Mouse (Mus musculus) embryonic facial prominence, embryonic 15.5 days (tissue): ENCODE data around the gene Med17. TPM values are rescaled to one million over a fixed set of nuclear protein-coding genes. Genes with fewer than 3 reads are reported as not detected.
A peak's percentile ranks its signal among the peaks of the same experiment; 100 is the strongest.
"Not testable (repeated sequence)": the region's sequence is repeated elsewhere in the genome, so short reads cannot be mapped to it uniquely, and the experiment has no call there.

Source experiments
- ATAC-seq: fragments of 200-750 bp; cut with Nextera tagmentation; 2 replicates; pipeline ENCODE4 v1.8.0; 2017; ENCODE audit warnings: low read depth, moderate TSS enrichment; ENCODE audit not compliant: insufficient number of reproducible peaks, low FRiP score, low TSS enrichment
- H3K27ac ChIP-seq: fragments of 300-500 bp; sonication (generic); replicated peaks from 2 replicates; pipeline ENCODE4 v1.5.1; 2015; ENCODE audit warnings: mild to moderate bottlenecking, inconsistent platforms
- H3K27me3 ChIP-seq: fragments of 300-500 bp; sonication (generic); 2 replicates; pipeline ENCODE4 v1.6.1; 2015; ENCODE audit warnings: inconsistent platforms
- H3K36me3 ChIP-seq: fragments of 300-500 bp; sonication (generic); 2 replicates; pipeline ENCODE4 v1.6.1; 2015; ENCODE audit warnings: mild to moderate bottlenecking, inconsistent platforms
- H3K4me1 ChIP-seq: fragments of 300-500 bp; sonication (generic); 2 replicates; pipeline ENCODE4 v1.6.1; 2015; ENCODE audit warnings: inconsistent platforms
- H3K4me2 ChIP-seq: fragments of 300-500 bp; sonication (generic); replicated peaks from 2 replicates; pipeline ENCODE4 v1.6.1; 2015; ENCODE audit warnings: mild to moderate bottlenecking, inconsistent platforms
- H3K4me3 ChIP-seq: fragments of 300-500 bp; sonication (generic); replicated peaks from 2 replicates; pipeline ENCODE4 v1.5.1; 2015; ENCODE audit warnings: mild to moderate bottlenecking, inconsistent platforms
- H3K9ac ChIP-seq: fragments of 300-500 bp; sonication (generic); 2 replicates; pipeline ENCODE4 v1.6.1; 2015; ENCODE audit warnings: inconsistent platforms
- H3K9me3 ChIP-seq: fragments of 300-500 bp; sonication (generic); replicated peaks from 2 replicates; pipeline ENCODE4 v1.6.1; 2016; ENCODE audit warnings: inconsistent platforms
- WGBS: fragments of 180-500 bp; shearing (Covaris S2); methylation state at CpG from one replicate; pipeline ENCODE4 v1.1.7; 2015; 5-methylcytosine and 5-hydroxymethylcytosine counted together
- polyA plus RNA-seq: library from polyadenylated mRNA; unstranded; fragments of >200 nt; fragmentation: Nextera tagmentation; extraction: Ambion mirVana; gene quantifications from 2 replicates; pipeline ENCODE4 v1.2.1, GENCODE M21; 2015

The Med17 gene
- 30.7 and 34.6 TPM in 2 replicates for polyA plus RNA-seq

DNA sequence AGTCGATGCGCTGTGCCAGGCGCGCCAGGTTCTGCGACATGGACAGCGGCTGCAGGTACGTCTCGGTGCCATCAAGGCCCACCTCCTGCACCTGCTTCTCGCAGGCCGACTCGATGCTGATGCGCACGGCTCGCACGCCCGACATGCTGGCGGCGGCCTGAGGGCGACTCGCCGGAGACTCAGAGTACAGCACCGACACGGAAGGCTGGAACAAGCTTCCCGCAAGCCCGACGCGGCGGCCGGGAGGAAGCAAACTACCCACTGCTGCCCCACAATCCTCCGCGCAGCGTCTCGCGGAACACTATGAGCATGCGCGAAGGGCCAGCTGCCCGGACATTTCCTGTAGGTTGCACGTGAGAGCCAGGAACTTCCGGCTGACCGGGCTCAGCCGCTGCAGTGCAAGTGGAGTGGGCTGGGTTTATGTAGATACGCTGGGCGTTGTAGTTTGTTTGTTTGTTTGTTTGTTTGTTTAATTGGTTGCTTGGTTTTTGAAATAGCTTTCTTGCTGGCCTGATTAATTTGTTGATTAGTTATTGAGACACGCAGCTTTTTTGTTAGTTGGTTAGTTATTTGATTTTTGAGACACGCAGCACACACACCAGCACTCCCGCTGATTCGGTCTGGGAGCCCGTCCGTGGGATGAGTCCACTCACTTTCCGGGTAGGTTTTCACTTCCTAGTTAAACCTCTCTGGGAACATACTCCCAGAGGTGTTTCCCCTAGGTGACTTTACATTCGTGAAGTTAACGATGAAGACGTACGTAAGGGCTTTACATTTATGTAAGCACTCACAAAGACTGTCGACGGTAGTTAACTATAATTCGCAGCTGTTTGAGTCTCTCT, at the start of gene Med17:
Gene Med17, minus strand, starts transcription at position 283 of the 842 bp plus-strand sequence.
- H3K9me3 ChIP-seq: no peaks in the 10 kb centered on the region
- H3K9ac ChIP-seq: peak within 1 kb of the TSS; percentile 95
- no peaks in the 10 kb centered on the region for H3K27me3 ChIP-seq
- H3K27ac ChIP-seq: peak within 1 kb of the TSS; percentile 89
- peak within 1 kb of the TSS; percentile 68 for H3K4me3 ChIP-seq
- peak; percentile 95 for ATAC-seq
- H3K36me3 ChIP-seq: peaks cover 23% of the 10 kb centered on the region
- H3K4me1 ChIP-seq: peaks cover 24% of the 10 kb centered on the region
- 1% methylated on average over 57 of the region's 57 CpGs for WGBS
- H3K4me2 ChIP-seq: peak within 1 kb of the TSS; percentile 63

GRCm38 (mm10) chr9:15318170-15318742, 38.5 kb upstream of the Med17 start:
- no peaks in the 10 kb centered on the region for H3K4me1 ChIP-seq
- no peak overlapping the region for H3K4me2 ChIP-seq
- no peak overlapping the region for H3K4me3 ChIP-seq
- peak; percentile 63; the same call in 1 of the 2 replicates for ATAC-seq
- no peaks in the 10 kb centered on the region for H3K27me3 ChIP-seq
- H3K36me3 ChIP-seq: peaks cover 63% of the 10 kb centered on the region
- no peak overlapping the region for H3K9ac ChIP-seq
- WGBS: 73% methylated on average over 2 of the region's 2 CpGs
- no peak overlapping the region for H3K27ac ChIP-seq
- H3K9me3 ChIP-seq: no peaks in the 10 kb centered on the region

DNA sequence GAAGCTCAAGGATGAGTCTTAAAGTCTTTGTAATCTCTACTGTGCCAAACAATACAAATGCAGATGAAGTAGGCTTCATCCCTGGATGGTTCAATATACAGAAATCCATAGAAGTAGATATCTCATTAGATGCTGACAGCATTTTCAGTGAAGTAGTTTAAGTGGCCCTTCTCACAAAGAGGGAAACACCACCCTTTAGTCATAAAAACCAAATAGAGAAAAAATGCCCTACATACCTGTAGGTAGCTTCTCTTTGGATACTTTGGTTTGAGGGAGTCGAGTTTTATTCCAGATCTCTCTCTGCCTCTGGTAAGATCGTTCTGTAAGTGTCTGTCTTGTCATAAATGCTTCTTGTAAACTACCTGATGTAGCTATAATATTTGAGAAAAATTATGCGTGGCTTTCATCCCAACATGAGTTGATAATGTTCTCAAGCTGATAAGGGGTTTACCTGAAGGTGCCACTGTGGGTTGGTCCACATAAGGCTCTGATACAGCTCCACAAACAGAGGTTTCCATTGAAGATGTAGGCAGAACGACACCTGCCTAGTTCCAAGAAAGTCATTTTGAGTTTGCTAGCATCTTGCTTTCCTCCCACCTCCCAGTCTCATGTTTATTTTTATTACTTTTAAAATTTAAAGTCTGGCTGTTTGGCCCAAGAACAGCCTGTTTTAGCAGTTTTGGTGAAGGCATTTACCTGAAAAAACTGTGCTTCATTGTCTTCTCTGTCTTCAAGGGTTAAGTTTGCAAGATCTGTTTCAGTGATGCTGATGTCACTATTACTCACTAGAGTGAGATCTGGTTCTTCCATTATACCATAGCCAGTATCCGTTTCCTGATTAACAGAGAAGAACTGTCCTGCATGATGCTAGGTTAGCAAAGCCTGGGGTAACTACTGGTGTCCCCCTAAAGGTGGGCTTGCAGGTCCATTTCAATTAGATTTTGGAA, 37.8 kb upstream of the Med17 start:
- no peak overlapping the region for H3K4me3 ChIP-seq
- no peaks in the 10 kb centered on the region for H3K27me3 ChIP-seq
- H3K27ac ChIP-seq: no peak overlapping the region
- peaks cover 61% of the 10 kb centered on the region for H3K36me3 ChIP-seq
- H3K4me1 ChIP-seq: no peaks in the 10 kb centered on the region
- no peaks in the 10 kb centered on the region for H3K9me3 ChIP-seq
- WGBS: 58% methylated on average over 5 of the region's 5 CpGs
- no peak overlapping the region for H3K9ac ChIP-seq
- ATAC-seq: no peak
- H3K4me2 ChIP-seq: no peak overlapping the region

- 100% methylated on average over 2 of the region's 2 CpGs for WGBS
- not testable (repeated sequence) for H3K9ac ChIP-seq, H3K4me1 ChIP-seq, H3K27ac ChIP-seq, H3K9me3 ChIP-seq, H3K27me3 ChIP-seq, ATAC-seq, H3K4me2 ChIP-seq, H3K4me3 ChIP-seq
- H3K36me3 ChIP-seq: peaks cover 59% of the 10 kb centered on the region
These were observed 36.6 kb upstream of the Med17 start for GRCm38 (mm10) chr9:15316296-15316695.

- no peak for ATAC-seq
- Histone ChIP-seq H3K9ac (no peak overlapping the region), H3K9me3 (no peaks in the 10 kb centered on the region), H3K4me2 (no peak overlapping the region), H3K4me1 (no peaks in the 10 kb centered on the region), H3K27me3 (no peaks in the 10 kb centered on the region), H3K36me3 (peaks cover 69% of the 10 kb centered on the region), H3K27ac (no peak overlapping the region), H3K4me3 (no peak overlapping the region)
- WGBS: 96% methylated on average over 1 of the region's 1 CpGs
These were observed 34.9 kb upstream of the Med17 start for GRCm38 (mm10) chr9:15314619-15315018.

DNA sequence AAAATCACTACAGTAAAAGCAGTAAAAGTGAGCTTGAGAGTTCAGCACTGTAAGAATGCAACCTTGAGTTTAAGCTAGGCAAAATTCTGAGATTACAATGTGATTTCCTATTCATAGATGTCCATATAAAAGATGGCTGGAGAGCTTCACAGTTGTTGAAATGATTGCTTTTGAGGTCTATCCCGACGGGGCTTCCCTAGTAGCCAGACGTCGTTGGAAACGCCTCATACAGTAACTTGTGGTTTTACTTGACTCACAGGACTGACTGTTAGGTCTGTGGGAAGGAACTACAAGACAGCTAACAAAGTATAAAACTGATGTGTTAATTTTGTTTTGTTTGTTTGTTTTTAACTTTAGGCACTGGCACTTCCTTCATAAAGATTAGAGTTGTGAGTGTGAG, 33.9 kb upstream of the Med17 start:
- no peak for ATAC-seq
- WGBS: 84% methylated on average over 5 of the region's 5 CpGs

GRCm38 (mm10) chr9:15312054-15312735, 32.5 kb upstream of the Med17 start:
- 89% methylated on average over 2 of the region's 2 CpGs for WGBS
- Histone ChIP-seq H3K4me2 (no peak overlapping the region), H3K9ac (no peak overlapping the region), H3K4me3 (no peak overlapping the region), H3K4me1 (peaks cover 12% of the 10 kb centered on the region), H3K27ac (no peak overlapping the region), H3K36me3 (peaks cover 62% of the 10 kb centered on the region), H3K9me3 (no peaks in the 10 kb centered on the region), H3K27me3 (no peaks in the 10 kb centered on the region)
- no peak for ATAC-seq

More for the DNA sequence above, 33.9 kb upstream of the Med17 start:
- H3K4me2 ChIP-seq: no peak overlapping the region
- H3K4me1 ChIP-seq: peaks cover 6% of the 10 kb centered on the region
- no peak overlapping the region for H3K4me3 ChIP-seq
- no peaks in the 10 kb centered on the region for H3K9me3 ChIP-seq
- no peaks in the 10 kb centered on the region for H3K27me3 ChIP-seq
- H3K9ac ChIP-seq: no peak overlapping the region
- H3K36me3 ChIP-seq: peaks cover 77% of the 10 kb centered on the region
- H3K27ac ChIP-seq: no peak overlapping the region

DNA sequence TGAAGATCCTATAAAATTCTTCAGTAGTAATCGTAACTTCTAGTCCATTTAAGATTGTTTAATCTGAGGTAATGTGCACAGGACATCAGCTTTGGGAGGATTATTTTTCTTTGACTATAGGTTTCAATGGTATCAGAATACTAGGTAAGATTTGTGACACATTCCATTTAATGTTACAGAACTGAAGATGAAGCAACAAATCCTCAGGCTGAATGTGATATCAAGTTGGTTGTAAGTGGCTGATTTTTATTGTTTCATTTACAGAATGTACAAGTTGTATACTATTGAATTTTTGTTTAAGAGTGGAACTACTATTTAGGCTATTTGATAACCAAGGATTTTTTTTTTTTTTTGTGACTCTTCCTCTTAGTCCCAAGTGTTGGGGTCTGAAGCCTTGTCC, 30.4 kb upstream of the Med17 start:
- no peaks in the 10 kb centered on the region for H3K27me3 ChIP-seq
- 91% methylated on average over 1 of the region's 1 CpGs for WGBS
- no peak for ATAC-seq
- H3K27ac ChIP-seq: no peak overlapping the region
- no peak overlapping the region for H3K4me2 ChIP-seq
- H3K9me3 ChIP-seq: no peaks in the 10 kb centered on the region
- peaks cover 53% of the 10 kb centered on the region for H3K36me3 ChIP-seq
- H3K4me1 ChIP-seq: peaks cover 21% of the 10 kb centered on the region
- H3K4me3 ChIP-seq: no peak overlapping the region
- H3K9ac ChIP-seq: no peak overlapping the region

DNA sequence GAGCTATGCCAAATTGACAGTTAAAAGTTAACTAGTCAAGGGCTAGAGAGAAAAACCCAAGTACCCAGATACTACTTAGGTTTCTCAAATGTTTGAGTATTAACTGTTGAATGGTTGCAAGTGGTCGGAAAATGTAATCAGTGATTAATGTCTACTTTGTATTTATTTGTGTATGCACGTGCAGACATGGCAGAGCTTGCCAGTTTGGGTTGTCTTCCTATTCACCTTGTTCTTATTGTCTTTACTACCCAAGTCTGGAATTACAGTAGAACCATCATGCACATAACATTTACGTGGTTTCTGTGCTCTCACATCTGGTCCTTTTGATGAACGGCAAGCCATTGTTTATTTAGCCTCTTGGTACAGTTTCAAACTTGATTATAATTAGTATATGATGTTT, 29.7 kb upstream of the Med17 start:
- no peak overlapping the region; the same call in 1 of the 2 replicates for H3K4me3 ChIP-seq
- H3K4me2 ChIP-seq: no peak overlapping the region
- H3K27me3 ChIP-seq: no peaks in the 10 kb centered on the region
- H3K36me3 ChIP-seq: peaks cover 45% of the 10 kb centered on the region
- peaks cover 21% of the 10 kb centered on the region for H3K4me1 ChIP-seq
- WGBS: 57% methylated on average over 4 of the region's 4 CpGs
- H3K27ac ChIP-seq: no peak overlapping the region
- H3K9ac ChIP-seq: no peak overlapping the region
- ATAC-seq: no peak
- no peaks in the 10 kb centered on the region for H3K9me3 ChIP-seq

- H3K27me3 ChIP-seq: no peaks in the 10 kb centered on the region
- no peak overlapping the region for H3K27ac ChIP-seq
- ATAC-seq: no peak
- peaks cover 33% of the 10 kb centered on the region for H3K36me3 ChIP-seq
- WGBS: 49% methylated on average over 2 of the region's 2 CpGs
- H3K9me3 ChIP-seq: no peaks in the 10 kb centered on the region
- peaks cover 21% of the 10 kb centered on the region for H3K4me1 ChIP-seq
- H3K4me2 ChIP-seq: no peak overlapping the region
- H3K4me3 ChIP-seq: no peak overlapping the region
- no peak overlapping the region for H3K9ac ChIP-seq
These were observed 28.5 kb upstream of the Med17 start for GRCm38 (mm10) chr9:15308254-15308653.
